Comparison of ENCODE assay signal across 14 mouse cellular contexts in genomic region chr8:11165592-11165991, GRCm38 (mm10).
A peak's percentile ranks its signal among the peaks of the same experiment; 100 is the strongest.
DNase-seq lines count a peak whose midpoint lies in the region; ATAC-seq and TF ChIP-seq lines count a peak whose summit lies in the region.
"Had no signal": no experiment of that assay in that cellular context is flagged by ENCODE, and none has a peak within 500 bp of the region (broad histone marks: within the 10 kb centered on the region; RNA-seq: fewer than 3 reads in every experiment).

No protein-coding gene starts in this region.

- H3K27me3 ChIP-seq in forebrain, postnatal 0 days (ENCODE audit: insufficient read depth, low read length): no peaks in the 10 kb centered on the region
- no peaks in the 10 kb centered on the region for H3K27me3 ChIP-seq in forebrain, embryonic 11.5 days (ENCODE audit: control insufficient read depth, insufficient read depth, low read length)
- H3K27me3 ChIP-seq in lung, embryonic 14.5 days (ENCODE audit: insufficient read depth, low read length): no peaks in the 10 kb centered on the region
- no peaks in the 10 kb centered on the region for H3K27me3 ChIP-seq in embryonic facial prominence, embryonic 14.5 days (replicated peaks; ENCODE audit: control insufficient read depth, insufficient read depth, low read length)
- H3K27me3 ChIP-seq in stomach, embryonic 14.5 days (ENCODE audit: control insufficient read depth, insufficient read depth, low read length): no peaks in the 10 kb centered on the region
- H3K27me3 ChIP-seq: forebrain, embryonic 15.5 days; hindbrain, embryonic 15.5 days had no signal

- H3K27ac ChIP-seq in forebrain, postnatal 0 days (ENCODE audit: low read depth, low read length): no peak overlapping the region
- no peak overlapping the region for H3K27ac ChIP-seq in forebrain, embryonic 11.5 days (ENCODE audit: low read depth, low read length)
- peak overlapping the region; percentile 60; the same call in 1 of the 2 replicates for H3K27ac ChIP-seq in lung, embryonic 14.5 days (ENCODE audit: low read depth)
- H3K27ac ChIP-seq in embryonic facial prominence, embryonic 14.5 days (replicated peaks; ENCODE audit: low read depth, low read length): peak overlapping the region; percentile 65
- H3K27ac ChIP-seq in stomach, embryonic 14.5 days (ENCODE audit: low read length): no peak overlapping the region
- H3K27ac ChIP-seq: forebrain, embryonic 15.5 days; hindbrain, embryonic 15.5 days; macrophage had no signal

- intact Hi-C loops in gastrocnemius, postnatal 36 days (cut with DNase I): loop anchor here (5.0 kb wide), 1 partner anchor 63 kb away; no protein-coding TSS in a partner anchor

- H3K4me3 ChIP-seq in forebrain, postnatal 0 days (ENCODE audit: low read depth, low read length): no peak overlapping the region
- no peak overlapping the region for H3K4me3 ChIP-seq in forebrain, embryonic 11.5 days (ENCODE audit: low read depth, low read length)
- no peak overlapping the region for H3K4me3 ChIP-seq in lung, embryonic 14.5 days (ENCODE audit: low read depth, low read length)
- no peak overlapping the region for H3K4me3 ChIP-seq in lung, adult 2 months (replicated peaks; ENCODE audit: extremely low read depth, low read depth, low read length)
- H3K4me3 ChIP-seq in embryonic facial prominence, embryonic 14.5 days (ENCODE audit: low read depth, low read length): no peak overlapping the region
- H3K4me3 ChIP-seq in stomach, embryonic 14.5 days (ENCODE audit: low read depth, low read length): no peak overlapping the region
- H3K4me3 ChIP-seq: forebrain, embryonic 15.5 days; hindbrain, embryonic 15.5 days had no signal

- no peak for TF ChIP-seq POLR2A in lung, adult 2 months (IDR thresholded peaks at IDR 0.05; ENCODE audit: borderline replicate concordance, extremely low read depth, low read depth, low read length)

- no peak for TF ChIP-seq CTCF in forebrain, postnatal 0 days (IDR thresholded peaks at IDR 0.05; ENCODE audit: low read depth)
- no peak for TF ChIP-seq CTCF in lung, embryonic 14.5 days (IDR thresholded peaks at IDR 0.05; ENCODE audit: low read depth)
- no peak for TF ChIP-seq CTCF in lung, adult 2 months (IDR thresholded peaks at IDR 0.05; ENCODE audit: insufficient read depth, low read length)

- 18% methylated on average over 4 of the region's 4 CpGs for WGBS in forebrain, postnatal 0 days
- 33% methylated on average over 4 of the region's 4 CpGs for WGBS in forebrain, embryonic 11.5 days
- WGBS in lung, embryonic 14.5 days: 41% methylated on average over 4 of the region's 4 CpGs
- 47% methylated on average over 4 of the region's 4 CpGs for WGBS in lung, adult 2 months
- WGBS in embryonic facial prominence, embryonic 14.5 days: 16% methylated on average over 4 of the region's 4 CpGs
- 37% methylated on average over 4 of the region's 4 CpGs for WGBS in stomach, embryonic 14.5 days

- DNase-seq in forebrain, postnatal 0 days: no peak
- no peak for DNase-seq in forebrain, embryonic 11.5 days (ENCODE audit: low spot score)
- peak; percentile 37 for DNase-seq in lung, embryonic 14.5 days
- no peak for DNase-seq in lung, adult 2 months
- peak; percentile 64 for DNase-seq in embryonic facial prominence, embryonic 14.5 days (ENCODE audit: low spot score)
- no peak for DNase-seq in retina, embryonic 14.5 days (ENCODE audit: low spot score)
- DNase-seq in gastrocnemius, postnatal 36 days: no peak
- DNase-seq: cerebellum, postnatal 36 days; kidney, adult 2 months had no signal

- no peak overlapping the region for H3K4me2 ChIP-seq in forebrain, postnatal 0 days (ENCODE audit: low read depth)
- H3K4me2 ChIP-seq in forebrain, embryonic 11.5 days (ENCODE audit: low read depth, low read length, severe bottlenecking): no peak overlapping the region
- H3K4me2 ChIP-seq in lung, embryonic 14.5 days: no peak overlapping the region
- H3K4me2 ChIP-seq in embryonic facial prominence, embryonic 14.5 days (ENCODE audit: low read depth, low read length): no peak overlapping the region
- no peak overlapping the region for H3K4me2 ChIP-seq in stomach, embryonic 14.5 days (replicated peaks; ENCODE audit: low read depth, low read length)
- H3K4me2 ChIP-seq: forebrain, embryonic 15.5 days; hindbrain, embryonic 15.5 days; liver, embryonic 11.5 days had no signal

- 0 out of 2 replicates have a peak, but pooled peaks have one; percentile 18 for ATAC-seq in forebrain, postnatal 0 days
- no peak for ATAC-seq in forebrain, embryonic 11.5 days (replicated peaks; ENCODE audit: low FRiP score)
- peak; percentile 71 for ATAC-seq in lung, embryonic 14.5 days (ENCODE audit: insufficient read depth)
- ATAC-seq in embryonic facial prominence, embryonic 14.5 days (ENCODE audit: low read depth): peak; percentile 72; the same call in 1 of the 2 replicates
- 0 out of 2 replicates have a peak, but pooled peaks have one; percentile 37 for ATAC-seq in stomach, embryonic 14.5 days (ENCODE audit: insufficient number of reproducible peaks, insufficient read depth, low FRiP score, low read depth)
- ATAC-seq: forebrain, embryonic 15.5 days had no signal

- H3K9ac ChIP-seq in forebrain, postnatal 0 days: no peak overlapping the region
- H3K9ac ChIP-seq in forebrain, embryonic 11.5 days (ENCODE audit: low read length): no peak overlapping the region
- no peak overlapping the region for H3K9ac ChIP-seq in lung, embryonic 14.5 days
- H3K9ac ChIP-seq in embryonic facial prominence, embryonic 14.5 days (ENCODE audit: low read depth, low read length): no peak overlapping the region
- H3K9ac ChIP-seq in stomach, embryonic 14.5 days (replicated peaks; ENCODE audit: low read depth, low read length): no peak overlapping the region
- H3K9ac ChIP-seq: forebrain, embryonic 15.5 days; hindbrain, embryonic 15.5 days had no signal

- H3K9me3 ChIP-seq in forebrain, postnatal 0 days (ENCODE audit: low read length): no peaks in the 10 kb centered on the region
- H3K9me3 ChIP-seq in forebrain, embryonic 11.5 days (ENCODE audit: control insufficient read depth, low read length): no peaks in the 10 kb centered on the region; the same call in 1 of the 2 replicates
- H3K9me3 ChIP-seq in lung, embryonic 14.5 days (ENCODE audit: low read depth, low read length): no peaks in the 10 kb centered on the region
- H3K9me3 ChIP-seq in embryonic facial prominence, embryonic 14.5 days (ENCODE audit: control insufficient read depth, low read length): no peaks in the 10 kb centered on the region
- H3K9me3 ChIP-seq in stomach, embryonic 14.5 days (ENCODE audit: control insufficient read depth, low read depth, low read length): no peaks in the 10 kb centered on the region
- H3K9me3 ChIP-seq: hindbrain, embryonic 15.5 days had no signal

- no peaks in the 10 kb centered on the region for H3K4me1 ChIP-seq in forebrain, postnatal 0 days (ENCODE audit: insufficient read depth)
- H3K4me1 ChIP-seq in forebrain, embryonic 11.5 days (replicated peaks; ENCODE audit: control insufficient read depth, insufficient read depth, low read length): 0 out of 2 replicates have a peak, but pooled peaks cover 2% of the 10 kb centered on the region
- H3K4me1 ChIP-seq in lung, embryonic 14.5 days (ENCODE audit: insufficient read depth): no peaks in the 10 kb centered on the region
- no peaks in the 10 kb centered on the region for H3K4me1 ChIP-seq in lung, adult 2 months (ENCODE audit: control insufficient read depth, insufficient read depth, low read length)
- peaks cover 9% of the 10 kb centered on the region; the same call in 1 of the 2 replicates for H3K4me1 ChIP-seq in embryonic facial prominence, embryonic 14.5 days (ENCODE audit: control insufficient read depth, insufficient read depth, low read length)
- no peaks in the 10 kb centered on the region for H3K4me1 ChIP-seq in stomach, embryonic 14.5 days (ENCODE audit: control insufficient read depth, insufficient read depth, low read length)
- H3K4me1 ChIP-seq: forebrain, embryonic 15.5 days had no signal

- no peaks in the 10 kb centered on the region for H3K36me3 ChIP-seq in forebrain, postnatal 0 days (ENCODE audit: insufficient read depth)
- H3K36me3 ChIP-seq in forebrain, embryonic 11.5 days (ENCODE audit: control insufficient read depth, insufficient read depth, low read length): no peaks in the 10 kb centered on the region
- H3K36me3 ChIP-seq in lung, embryonic 14.5 days (ENCODE audit: insufficient read depth): no peaks in the 10 kb centered on the region
- H3K36me3 ChIP-seq in embryonic facial prominence, embryonic 14.5 days (ENCODE audit: control insufficient read depth, insufficient read depth, low read length): no peaks in the 10 kb centered on the region
- no peaks in the 10 kb centered on the region for H3K36me3 ChIP-seq in stomach, embryonic 14.5 days (ENCODE audit: control insufficient read depth, insufficient read depth, low read length)
- H3K36me3 ChIP-seq: forebrain, embryonic 15.5 days; hindbrain, embryonic 15.5 days had no signal

Comparison
In these comparisons a context has a peak if more than half of its experiments do, and no peak if none do; other contexts are left out.
1. DNase-seq: peak in lung, embryonic 14.5 days (single experiment) and embryonic facial prominence, embryonic 14.5 days (single experiment); none in forebrain, postnatal 0 days (single experiment), forebrain, embryonic 11.5 days (single experiment), lung, adult 2 months (single experiment), retina, embryonic 14.5 days (single experiment) and gastrocnemius, postnatal 36 days (0 of 2).
2. H3K27ac ChIP-seq: peak in lung, embryonic 14.5 days (single experiment) and embryonic facial prominence, embryonic 14.5 days (single experiment); none in forebrain, postnatal 0 days (single experiment), forebrain, embryonic 11.5 days (single experiment) and stomach, embryonic 14.5 days (single experiment).